Mouse (Mus musculus): ENCODE data around the gene Zfp651. TPM values are rescaled to one million over a fixed set of nuclear protein-coding genes. Genes with fewer than 3 reads are reported as not detected.

Zfp651 gene
- polyA plus RNA-seq, 1 experiment from 2014 or later, result 4.4 TPM

DNA sequence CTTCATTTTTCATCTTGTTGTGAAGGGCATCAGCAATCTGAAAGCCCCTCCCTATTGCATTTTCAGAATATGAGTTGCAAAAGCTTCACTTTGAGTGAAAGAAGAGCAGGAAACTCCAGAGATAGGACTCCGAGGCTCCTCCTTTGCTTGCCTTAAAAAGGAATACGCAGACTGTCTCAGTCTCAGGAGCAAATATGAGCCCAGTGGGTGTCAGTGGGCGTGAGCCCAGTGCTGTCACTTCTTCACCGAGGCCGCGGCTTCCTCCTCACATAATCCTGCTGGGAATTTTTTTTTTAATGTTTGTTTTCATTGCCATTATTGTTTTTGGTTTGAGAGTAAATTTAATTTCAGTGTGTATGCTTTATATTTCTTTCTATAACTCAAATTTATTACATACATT lies 18.6 kb upstream of the Zfp651 start:
- ATAC-seq (replicated peaks; ENCODE audit: low FRiP score), result no peak

DNA sequence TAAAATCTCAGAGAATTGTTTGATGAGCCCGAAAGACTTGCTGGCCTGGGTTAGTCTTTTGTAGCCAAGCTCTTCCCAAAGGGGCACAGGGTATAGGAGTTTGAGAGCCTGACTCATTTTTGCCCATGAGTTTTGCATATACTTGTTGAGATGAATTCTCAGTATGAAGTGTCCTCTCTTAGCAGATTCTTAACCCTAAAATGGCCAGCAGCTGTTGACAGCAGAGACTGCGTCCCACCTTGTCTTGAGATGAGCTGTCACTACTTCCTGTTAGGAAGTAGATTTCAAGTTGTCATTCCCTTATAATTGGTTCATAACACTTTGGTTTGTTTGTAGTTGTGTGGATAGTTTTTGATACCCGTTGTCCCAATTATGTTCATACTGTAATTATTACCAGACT lies 18.0 kb upstream of the Zfp651 start:
- H3K4me3 ChIP-seq (ENCODE audit: low read depth, low read length), result no peak overlapping the region
- no peaks in the 10 kb centered on the region for H3K9me3 ChIP-seq (ENCODE audit: control insufficient read depth, low read length)
- H3K36me3 ChIP-seq (ENCODE audit: control insufficient read depth, insufficient read depth, low read length), result peaks cover 46% of the 10 kb centered on the region
- no peak for ATAC-seq (replicated peaks; ENCODE audit: low FRiP score)
- no peak for DNase-seq (ENCODE audit: low spot score)
- H3K9ac ChIP-seq (ENCODE audit: low read depth, low read length), result no peak overlapping the region
- no peak overlapping the region for H3K27ac ChIP-seq (ENCODE audit: low read depth, low read length)
- H3K4me1 ChIP-seq (replicated peaks; ENCODE audit: control insufficient read depth, insufficient read depth, low read length), result no peaks in the 10 kb centered on the region
- no peaks in the 10 kb centered on the region for H3K27me3 ChIP-seq (replicated peaks; ENCODE audit: control insufficient read depth, insufficient read depth, low read length)
- WGBS, result 92% methylated on average over 3 of the region's 3 CpGs
- H3K4me2 ChIP-seq, result no peak overlapping the region

More for the DNA sequence above, 18.6 kb upstream of the Zfp651 start:
- Histone ChIP-seq H3K27me3 (replicated peaks; ENCODE audit: control insufficient read depth, insufficient read depth, low read length) (no peaks in the 10 kb centered on the region), H3K9ac (ENCODE audit: low read depth, low read length) (no peak overlapping the region), H3K36me3 (ENCODE audit: control insufficient read depth, insufficient read depth, low read length) (peaks cover 46% of the 10 kb centered on the region), H3K27ac (ENCODE audit: low read depth, low read length) (no peak overlapping the region), H3K4me2 (no peak overlapping the region), H3K9me3 (ENCODE audit: control insufficient read depth, low read length) (no peaks in the 10 kb centered on the region), H3K4me3 (ENCODE audit: low read depth, low read length) (no peak overlapping the region), H3K4me1 (replicated peaks; ENCODE audit: control insufficient read depth, insufficient read depth, low read length) (no peaks in the 10 kb centered on the region)
- 93% methylated on average over 6 of the region's 6 CpGs for WGBS
- no peak for DNase-seq (ENCODE audit: low spot score)

DNA sequence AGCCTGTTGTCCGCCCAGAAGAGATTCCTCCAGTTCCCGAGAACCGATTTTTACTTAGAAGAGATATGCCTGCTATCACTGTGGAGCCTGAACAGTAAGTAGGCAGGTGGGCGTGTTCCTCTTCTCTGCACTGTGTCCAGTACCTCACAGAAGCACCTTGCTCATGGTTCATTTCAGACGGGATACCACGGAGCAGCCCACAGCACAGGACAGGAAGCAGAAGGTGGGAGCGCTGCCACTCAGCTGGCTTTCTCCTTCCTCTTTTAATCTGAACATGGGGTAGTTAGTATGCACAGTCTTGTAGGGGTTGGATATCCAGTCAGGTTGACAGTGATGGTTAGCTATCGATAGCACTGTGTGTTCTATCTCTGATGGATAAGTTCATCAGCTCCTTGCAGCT lies 15.1 kb upstream of the Zfp651 start:
- ATAC-seq (replicated peaks; ENCODE audit: low FRiP score), result no peak
- Histone ChIP-seq H3K4me2 (no peak overlapping the region), H3K27me3 (replicated peaks; ENCODE audit: control insufficient read depth, insufficient read depth, low read length) (no peaks in the 10 kb centered on the region), H3K9ac (ENCODE audit: low read depth, low read length) (no peak overlapping the region), H3K27ac (ENCODE audit: low read depth, low read length) (no peak overlapping the region), H3K9me3 (ENCODE audit: control insufficient read depth, low read length) (no peaks in the 10 kb centered on the region), H3K4me3 (ENCODE audit: low read depth, low read length) (no peak overlapping the region), H3K4me1 (replicated peaks; ENCODE audit: control insufficient read depth, insufficient read depth, low read length) (no peaks in the 10 kb centered on the region), H3K36me3 (ENCODE audit: control insufficient read depth, insufficient read depth, low read length) (peaks cover 72% of the 10 kb centered on the region)
- WGBS, result 79% methylated on average over 8 of the region's 8 CpGs
- no peak for DNase-seq (ENCODE audit: low spot score)

DNA sequence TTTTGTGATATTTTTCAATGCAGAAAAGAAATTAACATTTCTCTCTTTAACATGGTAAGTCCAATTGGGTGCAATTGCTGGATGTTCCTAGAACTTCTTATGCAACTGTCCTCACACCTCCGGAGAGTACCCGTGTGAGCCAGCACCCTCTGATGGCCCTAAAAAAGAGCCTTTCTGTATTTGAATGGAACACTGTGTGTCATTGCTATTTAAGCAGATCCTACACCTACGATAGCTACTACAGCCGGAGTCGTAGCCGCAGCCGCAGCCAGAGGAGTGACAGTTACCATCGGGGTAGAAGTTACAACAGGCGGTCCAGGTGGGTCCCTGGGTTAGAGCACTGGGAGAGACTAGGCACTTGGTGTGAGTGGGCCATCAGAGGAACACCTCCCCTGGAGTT lies 6.4 kb upstream of the Zfp651 start:
- H3K27me3 ChIP-seq (replicated peaks; ENCODE audit: control insufficient read depth, insufficient read depth, low read length), result no peaks in the 10 kb centered on the region
- no peaks in the 10 kb centered on the region for H3K4me1 ChIP-seq (replicated peaks; ENCODE audit: control insufficient read depth, insufficient read depth, low read length)
- WGBS, result 94% methylated on average over 9 of the region's 9 CpGs
- H3K4me2 ChIP-seq, result no peak overlapping the region
- H3K4me3 ChIP-seq (ENCODE audit: low read depth, low read length), result no peak overlapping the region
- H3K9ac ChIP-seq (ENCODE audit: low read depth, low read length), result no peak overlapping the region
- ATAC-seq (replicated peaks; ENCODE audit: low FRiP score) (no peak), DNase-seq (ENCODE audit: low spot score) (peak; percentile 27)
- H3K9me3 ChIP-seq (ENCODE audit: control insufficient read depth, low read length), result no peaks in the 10 kb centered on the region
- no peak overlapping the region for H3K27ac ChIP-seq (ENCODE audit: low read depth, low read length)
- H3K36me3 ChIP-seq (ENCODE audit: control insufficient read depth, insufficient read depth, low read length), result peaks cover 66% of the 10 kb centered on the region

DNA sequence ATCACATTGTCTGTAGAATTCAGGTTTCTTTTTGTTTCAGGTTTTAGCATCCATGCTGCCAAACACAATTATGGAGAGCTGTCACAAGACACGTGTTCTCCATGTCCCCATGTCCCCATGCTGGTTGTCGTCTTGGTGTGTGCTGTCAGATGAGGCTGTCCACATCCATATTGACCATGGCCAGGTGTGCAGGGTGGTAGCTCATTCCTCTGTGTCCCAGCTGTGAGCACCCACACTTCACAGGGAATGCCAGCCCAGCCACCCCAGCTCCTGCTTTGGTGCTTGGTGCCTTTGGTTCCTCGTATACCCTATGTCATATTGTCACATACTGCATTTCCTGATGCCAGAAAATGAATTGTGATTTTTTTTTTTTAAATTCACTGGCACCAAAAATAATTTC lies 4.5 kb upstream of the Zfp651 start:
- no peak overlapping the region for H3K27ac ChIP-seq (ENCODE audit: low read depth, low read length)
- no peak overlapping the region for H3K4me2 ChIP-seq
- H3K9me3 ChIP-seq (ENCODE audit: control insufficient read depth, low read length), result no peaks in the 10 kb centered on the region
- H3K4me1 ChIP-seq (replicated peaks; ENCODE audit: control insufficient read depth, insufficient read depth, low read length), result peaks cover 5% of the 10 kb centered on the region; the same call in 1 of the 2 replicates
- no peak for ATAC-seq (replicated peaks; ENCODE audit: low FRiP score)
- peaks cover 11% of the 10 kb centered on the region for H3K27me3 ChIP-seq (replicated peaks; ENCODE audit: control insufficient read depth, insufficient read depth, low read length)
- peak; percentile 22 for DNase-seq (ENCODE audit: low spot score)
- 91% methylated on average over 3 of the region's 3 CpGs for WGBS
- no peak overlapping the region for H3K4me3 ChIP-seq (ENCODE audit: low read depth, low read length)
- no peak overlapping the region for H3K9ac ChIP-seq (ENCODE audit: low read depth, low read length)
- peaks cover 48% of the 10 kb centered on the region for H3K36me3 ChIP-seq (ENCODE audit: control insufficient read depth, insufficient read depth, low read length)

DNA sequence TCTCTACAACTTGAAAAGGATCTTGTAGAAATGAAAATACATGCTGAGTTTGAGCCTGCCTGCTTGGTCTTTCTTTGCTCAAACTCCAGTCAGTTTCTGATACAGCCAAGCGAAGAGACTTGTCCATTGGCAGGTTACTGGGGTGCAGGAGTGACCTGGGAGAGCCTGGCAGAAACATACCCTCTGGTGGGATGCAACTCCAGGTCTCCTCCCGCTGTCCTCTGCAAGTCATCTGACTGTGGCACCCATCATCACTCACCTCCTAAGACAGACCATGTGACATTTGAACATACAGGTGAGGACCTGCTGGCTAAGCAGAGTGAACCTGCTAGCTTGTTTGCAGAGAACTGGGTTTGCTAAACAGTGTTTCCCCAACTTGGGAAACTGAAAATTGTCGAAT lies 2.3 kb upstream of the Zfp651 start:
- H3K36me3 ChIP-seq (ENCODE audit: control insufficient read depth, insufficient read depth, low read length), result peaks cover 32% of the 10 kb centered on the region
- no peak overlapping the region for H3K27ac ChIP-seq (ENCODE audit: low read depth, low read length)
- peaks cover 12% of the 10 kb centered on the region for H3K4me1 ChIP-seq (replicated peaks; ENCODE audit: control insufficient read depth, insufficient read depth, low read length)
- peaks cover 32% of the 10 kb centered on the region for H3K27me3 ChIP-seq (replicated peaks; ENCODE audit: control insufficient read depth, insufficient read depth, low read length)
- no peaks in the 10 kb centered on the region for H3K9me3 ChIP-seq (ENCODE audit: control insufficient read depth, low read length)
- no peak for DNase-seq (ENCODE audit: low spot score)
- H3K9ac ChIP-seq (ENCODE audit: low read depth, low read length), result no peak overlapping the region
- WGBS, result 84% methylated on average over 3 of the region's 3 CpGs
- no peak overlapping the region for H3K4me2 ChIP-seq
- H3K4me3 ChIP-seq (ENCODE audit: low read depth, low read length), result no peak overlapping the region
- no peak for ATAC-seq (replicated peaks; ENCODE audit: low FRiP score)

DNA sequence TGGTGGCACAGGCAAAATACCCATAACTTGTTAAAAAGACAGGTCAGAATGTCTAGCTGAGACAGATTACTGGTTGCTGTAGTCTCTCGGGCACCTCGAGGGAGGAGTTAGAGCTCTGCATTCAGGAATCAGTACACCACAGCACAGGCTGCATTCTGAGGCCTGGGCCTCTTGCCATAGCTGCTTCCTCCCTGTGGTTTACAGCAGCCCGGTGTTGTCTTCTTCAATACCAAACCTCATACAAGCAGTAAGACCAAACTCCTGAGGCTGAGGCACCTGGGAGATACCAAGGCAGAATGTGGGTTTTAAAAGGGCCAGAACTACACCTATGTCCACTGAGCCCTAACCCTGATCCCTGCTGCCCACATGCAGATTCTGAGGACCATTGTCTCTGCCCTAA lies 1.7 kb upstream of the Zfp651 start:
- peaks cover 12% of the 10 kb centered on the region for H3K4me1 ChIP-seq (replicated peaks; ENCODE audit: control insufficient read depth, insufficient read depth, low read length)
- WGBS, result 37% methylated on average over 3 of the region's 3 CpGs
- ATAC-seq (replicated peaks; ENCODE audit: low FRiP score) (no peak), DNase-seq (ENCODE audit: low spot score) (no peak)
- H3K27ac ChIP-seq (ENCODE audit: low read depth, low read length), result no peak overlapping the region
- no peak overlapping the region for H3K9ac ChIP-seq (ENCODE audit: low read depth, low read length)
- H3K4me2 ChIP-seq, result no peak overlapping the region
- H3K4me3 ChIP-seq (ENCODE audit: low read depth, low read length), result no peak overlapping the region
- H3K36me3 ChIP-seq (ENCODE audit: control insufficient read depth, insufficient read depth, low read length), result peaks cover 27% of the 10 kb centered on the region
- peaks cover 32% of the 10 kb centered on the region for H3K27me3 ChIP-seq (replicated peaks; ENCODE audit: control insufficient read depth, insufficient read depth, low read length)
- H3K9me3 ChIP-seq (ENCODE audit: control insufficient read depth, low read length), result no peaks in the 10 kb centered on the region

DNA sequence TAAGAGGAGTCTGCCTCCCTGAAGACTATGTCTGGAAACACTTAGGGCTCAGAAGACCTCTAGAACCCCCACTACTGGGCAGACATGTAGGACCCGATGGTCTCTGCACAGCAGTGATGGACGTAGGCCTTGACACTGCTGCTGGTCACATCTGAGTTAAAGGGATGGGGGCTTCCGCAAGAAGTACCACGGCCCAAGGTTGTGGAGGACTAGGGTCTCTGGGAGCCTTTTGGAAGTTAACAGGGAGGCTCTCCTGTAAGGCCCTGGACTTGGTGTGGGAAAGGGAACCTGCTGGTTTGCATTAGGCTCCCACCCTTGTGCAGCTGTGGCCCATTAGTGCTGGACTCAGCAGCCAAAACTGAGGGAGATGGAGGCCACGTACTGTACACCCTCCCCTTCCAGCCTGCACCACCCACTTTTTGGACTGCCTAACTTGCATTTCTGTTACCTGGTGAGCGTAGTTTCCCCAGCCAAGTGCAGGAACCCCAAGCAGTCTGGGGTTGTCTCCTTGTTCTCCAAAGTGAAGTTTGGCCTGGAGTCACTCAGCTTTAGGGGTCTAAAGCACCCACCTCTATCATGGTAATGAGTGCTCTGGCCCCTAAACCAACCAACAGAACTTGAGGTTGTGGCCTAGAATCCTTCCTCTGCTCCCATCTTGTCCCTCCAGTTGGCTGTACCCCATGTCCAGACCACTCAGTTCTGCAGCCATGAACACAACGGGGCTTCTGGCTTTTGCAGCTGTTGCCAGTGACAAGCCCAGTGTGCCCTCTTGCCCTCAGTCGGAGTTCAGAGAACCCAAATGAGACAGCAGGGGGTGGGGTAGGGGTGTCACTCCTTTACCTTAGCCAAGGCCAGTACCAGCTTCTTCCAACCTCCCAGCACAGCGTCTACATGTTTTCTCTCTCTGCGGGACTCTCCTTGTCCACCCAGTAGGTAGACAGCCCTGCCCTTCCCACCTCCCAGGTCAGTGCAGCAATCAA lies 1.0 kb upstream of the Zfp651 start:
- no peaks in the 10 kb centered on the region for H3K9me3 ChIP-seq (ENCODE audit: control insufficient read depth, low read length)
- DNase-seq (ENCODE audit: low spot score) (no peak), ATAC-seq (replicated peaks; ENCODE audit: low FRiP score) (no peak)
- peaks cover 12% of the 10 kb centered on the region for H3K4me1 ChIP-seq (replicated peaks; ENCODE audit: control insufficient read depth, insufficient read depth, low read length)
- H3K9ac ChIP-seq (ENCODE audit: low read depth, low read length), result peak overlapping the region; percentile 74; the same call in 1 of the 2 replicates
- peak overlapping the region; percentile 73; the same call in 1 of the 2 replicates for H3K4me3 ChIP-seq (ENCODE audit: low read depth, low read length)
- peak overlapping the region; percentile 94 for H3K4me2 ChIP-seq
- H3K27me3 ChIP-seq (replicated peaks; ENCODE audit: control insufficient read depth, insufficient read depth, low read length), result peaks cover 32% of the 10 kb centered on the region
- peaks cover 28% of the 10 kb centered on the region for H3K36me3 ChIP-seq (ENCODE audit: control insufficient read depth, insufficient read depth, low read length)
- 55% methylated on average over 10 of the region's 10 CpGs for WGBS
- no peak overlapping the region for H3K27ac ChIP-seq (ENCODE audit: low read depth, low read length)

Measured in liver, embryonic 11.5 days (tissue).